Mouse (Mus musculus): ENCODE measurements around the gene Fchsd2. TPM values are rescaled to one million over a fixed set of nuclear protein-coding genes. Genes with fewer than 3 reads are reported as not detected.
"Not testable (repeated sequence)": the region's sequence is repeated elsewhere in the genome, so short reads cannot be mapped to it uniquely, and the experiment has no call there.

Gene Fchsd2
- polyA plus RNA-seq, 1 experiment from 2014 or later: 42.0 TPM

DNA sequence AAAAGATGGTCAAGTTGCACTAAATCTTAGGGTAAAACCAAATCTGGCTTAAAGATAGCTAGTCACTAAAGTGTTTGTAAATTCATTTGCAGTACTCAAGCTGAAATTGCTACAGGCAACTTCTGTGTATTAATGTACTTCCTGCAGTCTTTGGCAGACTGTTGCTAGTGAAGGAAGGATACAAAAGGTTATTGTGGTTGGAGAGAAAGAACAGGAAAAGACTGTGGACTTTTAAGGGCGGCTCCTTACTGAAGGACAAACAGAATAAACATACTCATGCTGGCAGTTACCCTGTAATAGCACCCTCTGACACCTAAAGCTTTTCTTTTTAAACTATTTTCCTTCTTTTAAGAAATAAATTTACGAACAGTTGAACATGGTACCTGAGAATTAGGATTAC lies 50.2 kb downstream of the Fchsd2 start:
- Histone ChIP-seq H3K4me1 (ENCODE audit: control insufficient read depth, insufficient read depth, low read length) (no peaks in the 10 kb centered on the region), H3K27me3 (ENCODE audit: control insufficient read depth, insufficient read depth, low read depth, low read length) (no peaks in the 10 kb centered on the region), H3K9ac (ENCODE audit: low read depth, low read length) (no peak overlapping the region), H3K4me2 (ENCODE audit: low read length) (no peak overlapping the region), H3K36me3 (ENCODE audit: control insufficient read depth, insufficient read depth, low read length) (no peaks in the 10 kb centered on the region), H3K27ac (ENCODE audit: low read length) (no peak overlapping the region), H3K4me3 (ENCODE audit: low read depth, low read length) (no peak overlapping the region), H3K9me3 (replicated peaks; ENCODE audit: control insufficient read depth, low read length, poor library complexity, severe bottlenecking) (no peaks in the 10 kb centered on the region)
- ATAC-seq: no peak
- 72% methylated on average over 2 of the region's 2 CpGs for WGBS

DNA sequence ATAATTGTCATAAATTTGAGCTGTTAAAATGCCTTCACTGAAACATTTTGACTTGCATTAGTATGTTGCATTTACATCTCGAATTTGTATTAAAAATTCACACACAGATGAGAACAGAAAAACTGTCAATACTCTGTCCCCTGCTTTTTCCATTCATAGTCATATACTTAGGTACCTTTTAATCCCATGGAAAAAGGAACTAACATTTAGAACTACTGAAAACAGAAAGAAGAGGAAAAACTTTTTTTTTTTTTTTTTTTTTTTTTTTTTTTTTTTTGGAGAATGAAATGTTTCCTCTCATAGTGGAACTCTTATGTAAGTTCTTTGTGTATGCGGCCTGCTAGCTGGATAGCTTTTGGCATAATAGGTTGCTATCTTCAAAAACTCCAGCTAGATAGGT lies 51.6 kb downstream of the Fchsd2 start:
- ATAC-seq: no peak
- H3K9me3 ChIP-seq (replicated peaks; ENCODE audit: control insufficient read depth, low read length, poor library complexity, severe bottlenecking): no peaks in the 10 kb centered on the region
- no peaks in the 10 kb centered on the region for H3K4me1 ChIP-seq (ENCODE audit: control insufficient read depth, insufficient read depth, low read length)
- H3K4me2 ChIP-seq (ENCODE audit: low read length): no peak overlapping the region
- no peaks in the 10 kb centered on the region for H3K36me3 ChIP-seq (ENCODE audit: control insufficient read depth, insufficient read depth, low read length)
- WGBS: 89% methylated on average over 2 of the region's 2 CpGs
- no peak overlapping the region for H3K9ac ChIP-seq (ENCODE audit: low read depth, low read length)
- no peak overlapping the region for H3K27ac ChIP-seq (ENCODE audit: low read length)
- no peak overlapping the region for H3K4me3 ChIP-seq (ENCODE audit: low read depth, low read length)
- no peaks in the 10 kb centered on the region for H3K27me3 ChIP-seq (ENCODE audit: control insufficient read depth, insufficient read depth, low read depth, low read length)

DNA sequence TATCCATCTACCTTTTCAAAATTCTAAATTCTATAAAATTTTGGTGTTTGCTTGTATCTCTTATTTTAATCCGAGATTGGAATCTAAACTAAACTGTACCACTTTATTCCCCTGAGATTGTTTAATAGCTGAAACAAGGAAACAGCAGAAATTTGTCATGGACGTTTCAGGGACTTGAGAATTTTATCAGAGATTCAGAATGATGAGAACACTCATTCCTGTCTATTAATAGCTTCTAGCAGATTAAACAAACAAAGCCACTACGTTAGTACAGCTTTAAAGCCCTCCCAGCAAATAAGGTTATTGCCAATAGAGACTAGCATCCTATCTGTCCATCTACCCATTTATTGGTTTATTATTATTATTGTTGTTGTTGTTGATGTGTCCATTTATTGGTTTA lies 56.4 kb downstream of the Fchsd2 start:
- no peak for ATAC-seq
- Histone ChIP-seq H3K4me3 (ENCODE audit: low read depth, low read length) (no peak overlapping the region), H3K9me3 (replicated peaks; ENCODE audit: control insufficient read depth, low read length, poor library complexity, severe bottlenecking) (no peaks in the 10 kb centered on the region), H3K4me2 (ENCODE audit: low read length) (no peak overlapping the region), H3K36me3 (ENCODE audit: control insufficient read depth, insufficient read depth, low read length) (no peaks in the 10 kb centered on the region), H3K27me3 (ENCODE audit: control insufficient read depth, insufficient read depth, low read depth, low read length) (no peaks in the 10 kb centered on the region), H3K9ac (ENCODE audit: low read depth, low read length) (no peak overlapping the region), H3K27ac (ENCODE audit: low read length) (no peak overlapping the region), H3K4me1 (ENCODE audit: control insufficient read depth, insufficient read depth, low read length) (no peaks in the 10 kb centered on the region)
- 79% methylated on average over 3 of the region's 3 CpGs for WGBS

DNA sequence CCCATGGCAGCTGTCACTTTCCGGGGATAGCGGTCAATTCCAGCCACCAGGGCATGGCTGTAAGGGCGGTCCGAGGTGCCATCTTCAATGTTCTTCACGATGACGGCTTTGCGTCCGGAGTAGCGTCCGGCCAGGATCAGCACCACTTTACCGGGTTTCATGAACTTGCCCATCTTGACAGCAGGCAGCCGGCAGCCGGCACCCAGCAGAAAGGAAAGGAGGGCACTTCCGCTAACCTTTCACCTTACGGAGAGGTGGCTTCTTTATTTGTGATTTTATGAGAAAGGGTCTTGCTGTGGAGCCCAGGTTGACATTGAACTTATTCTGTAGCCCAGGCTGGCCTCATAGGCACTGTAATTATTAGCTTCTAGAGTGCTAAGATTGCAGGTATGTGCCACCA lies 62.2 kb downstream of the Fchsd2 start:
- WGBS: 95% methylated on average over 15 of the region's 15 CpGs

DNA sequence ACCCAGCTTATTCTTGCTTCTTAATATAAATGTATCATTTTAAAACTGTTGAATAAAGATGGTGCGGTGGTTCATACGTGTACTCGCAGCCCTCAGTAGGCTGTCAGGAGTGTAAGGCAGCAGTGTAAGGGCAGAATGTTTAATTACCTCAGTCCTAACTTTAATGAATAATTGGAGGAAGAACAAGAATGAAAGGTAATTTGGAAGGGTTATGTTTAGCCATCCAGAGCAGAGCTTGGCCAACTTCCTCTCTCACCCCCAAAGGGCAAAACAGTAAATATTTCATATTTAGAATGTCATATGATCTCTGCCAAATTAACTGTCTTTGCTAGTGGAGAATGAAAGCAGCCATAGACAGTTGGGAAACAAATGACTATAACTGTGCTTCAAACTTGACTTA lies 62.6 kb downstream of the Fchsd2 start:
- Histone ChIP-seq H3K9ac (ENCODE audit: low read depth, low read length) (no peak overlapping the region), H3K4me3 (ENCODE audit: low read depth, low read length) (no peak overlapping the region), H3K36me3 (ENCODE audit: control insufficient read depth, insufficient read depth, low read length) (no peaks in the 10 kb centered on the region), H3K27ac (ENCODE audit: low read length) (no peak overlapping the region), H3K9me3 (replicated peaks; ENCODE audit: control insufficient read depth, low read length, poor library complexity, severe bottlenecking) (no peaks in the 10 kb centered on the region), H3K4me2 (ENCODE audit: low read length) (no peak overlapping the region), H3K27me3 (ENCODE audit: control insufficient read depth, insufficient read depth, low read depth, low read length) (no peaks in the 10 kb centered on the region), H3K4me1 (ENCODE audit: control insufficient read depth, insufficient read depth, low read length) (no peaks in the 10 kb centered on the region)
- ATAC-seq: no peak
- 84% methylated on average over 3 of the region's 3 CpGs for WGBS

More for the DNA sequence above, 62.2 kb downstream of the Fchsd2 start:
- not testable (repeated sequence) for ATAC-seq; H3K27me3 ChIP-seq (ENCODE audit: control insufficient read depth, insufficient read depth, low read depth, low read length); H3K36me3 ChIP-seq (ENCODE audit: control insufficient read depth, insufficient read depth, low read length); H3K9me3 ChIP-seq (replicated peaks; ENCODE audit: control insufficient read depth, low read length, poor library complexity, severe bottlenecking); H3K9ac ChIP-seq (ENCODE audit: low read depth, low read length); H3K4me2 ChIP-seq (ENCODE audit: low read length); H3K4me3 ChIP-seq (ENCODE audit: low read depth, low read length); H3K27ac ChIP-seq (ENCODE audit: low read length); H3K4me1 ChIP-seq (ENCODE audit: control insufficient read depth, insufficient read depth, low read length)

DNA sequence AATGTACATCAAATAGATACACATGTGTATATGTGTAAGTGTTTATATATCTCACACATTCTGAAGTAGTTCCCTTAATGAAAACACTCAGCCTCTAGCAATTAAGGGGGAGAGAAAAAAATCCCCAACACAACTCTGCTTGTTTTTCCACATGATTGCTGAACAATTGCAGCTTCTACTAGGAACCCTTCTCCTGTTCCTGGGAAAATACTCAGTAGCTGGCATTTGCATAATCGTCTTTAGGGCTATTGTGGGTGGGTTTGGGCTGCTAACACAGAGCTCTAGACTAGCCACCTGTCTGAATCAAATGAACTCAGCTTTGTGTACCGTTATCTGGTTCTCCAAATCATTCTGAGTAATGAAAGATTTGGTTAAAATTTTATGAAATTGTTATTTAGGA lies 67.6 kb downstream of the Fchsd2 start:
- Histone ChIP-seq H3K4me1 (ENCODE audit: control insufficient read depth, insufficient read depth, low read length) (no peaks in the 10 kb centered on the region), H3K27me3 (ENCODE audit: control insufficient read depth, insufficient read depth, low read depth, low read length) (no peaks in the 10 kb centered on the region), H3K27ac (ENCODE audit: low read length) (no peak overlapping the region; the same call in 1 of the 2 replicates), H3K9ac (ENCODE audit: low read depth, low read length) (no peak overlapping the region), H3K4me2 (ENCODE audit: low read length) (no peak overlapping the region), H3K4me3 (ENCODE audit: low read depth, low read length) (no peak overlapping the region), H3K36me3 (ENCODE audit: control insufficient read depth, insufficient read depth, low read length) (no peaks in the 10 kb centered on the region), H3K9me3 (replicated peaks; ENCODE audit: control insufficient read depth, low read length, poor library complexity, severe bottlenecking) (no peaks in the 10 kb centered on the region)
- ATAC-seq: no peak
- WGBS: 14% methylated on average over 2 of the region's 2 CpGs

DNA sequence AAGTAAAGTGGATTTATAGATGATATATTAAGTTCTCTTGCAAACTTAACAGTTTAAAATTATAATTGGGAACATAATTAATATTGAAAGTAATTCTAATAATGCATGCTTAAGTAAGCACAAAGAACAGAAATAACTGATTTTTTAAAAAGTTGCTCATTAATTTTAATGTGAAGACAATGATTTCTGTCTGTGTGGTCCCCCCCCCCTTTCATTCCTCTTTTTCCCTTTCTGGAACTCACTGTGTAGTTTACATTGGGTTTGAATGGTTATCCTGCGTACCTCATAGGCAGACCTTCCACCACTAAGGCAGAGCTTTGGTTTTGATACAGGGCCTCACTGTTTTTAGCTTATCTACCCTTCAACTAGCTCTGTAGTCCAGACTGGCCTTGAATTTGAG lies 70.1 kb downstream of the Fchsd2 start:
- ATAC-seq: no peak

DNA sequence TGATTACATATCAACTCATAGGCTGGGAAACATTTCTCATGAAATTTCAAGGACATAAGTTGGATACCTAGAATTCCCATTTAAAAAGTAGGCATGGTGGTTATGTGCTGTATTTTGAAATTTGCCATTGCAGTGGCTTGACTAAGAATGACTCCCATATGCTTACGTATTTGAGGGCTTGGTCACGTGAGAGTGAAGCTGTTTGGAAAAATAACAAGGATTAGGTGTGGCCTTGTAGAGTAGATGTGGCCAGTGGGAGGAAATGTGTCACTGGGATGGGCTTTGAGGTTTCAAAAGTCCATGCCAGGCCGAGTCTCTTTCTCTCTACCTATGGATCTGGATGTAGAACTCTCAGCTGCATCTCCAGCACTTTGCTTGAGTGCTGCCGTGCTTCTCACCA lies 71.2 kb downstream of the Fchsd2 start:
- Histone ChIP-seq H3K36me3 (ENCODE audit: control insufficient read depth, insufficient read depth, low read length) (no peaks in the 10 kb centered on the region), H3K4me2 (ENCODE audit: low read length) (no peak overlapping the region), H3K4me3 (ENCODE audit: low read depth, low read length) (no peak overlapping the region), H3K27me3 (ENCODE audit: control insufficient read depth, insufficient read depth, low read depth, low read length) (no peaks in the 10 kb centered on the region), H3K27ac (ENCODE audit: low read length) (no peak overlapping the region), H3K9me3 (replicated peaks; ENCODE audit: control insufficient read depth, low read length, poor library complexity, severe bottlenecking) (no peaks in the 10 kb centered on the region), H3K9ac (ENCODE audit: low read depth, low read length) (no peak overlapping the region), H3K4me1 (ENCODE audit: control insufficient read depth, insufficient read depth, low read length) (no peaks in the 10 kb centered on the region)
- ATAC-seq: no peak
- 80% methylated on average over 4 of the region's 4 CpGs for WGBS

More for the DNA sequence above, 70.1 kb downstream of the Fchsd2 start:
- Histone ChIP-seq H3K9me3 (replicated peaks; ENCODE audit: control insufficient read depth, low read length, poor library complexity, severe bottlenecking) (no peaks in the 10 kb centered on the region), H3K4me1 (ENCODE audit: control insufficient read depth, insufficient read depth, low read length) (no peaks in the 10 kb centered on the region), H3K4me2 (ENCODE audit: low read length) (no peak overlapping the region), H3K36me3 (ENCODE audit: control insufficient read depth, insufficient read depth, low read length) (no peaks in the 10 kb centered on the region), H3K27me3 (ENCODE audit: control insufficient read depth, insufficient read depth, low read depth, low read length) (no peaks in the 10 kb centered on the region), H3K27ac (ENCODE audit: low read length) (no peak overlapping the region), H3K9ac (ENCODE audit: low read depth, low read length) (no peak overlapping the region), H3K4me3 (ENCODE audit: low read depth, low read length) (no peak overlapping the region)
- 79% methylated on average over 1 of the region's 1 CpGs for WGBS

DNA sequence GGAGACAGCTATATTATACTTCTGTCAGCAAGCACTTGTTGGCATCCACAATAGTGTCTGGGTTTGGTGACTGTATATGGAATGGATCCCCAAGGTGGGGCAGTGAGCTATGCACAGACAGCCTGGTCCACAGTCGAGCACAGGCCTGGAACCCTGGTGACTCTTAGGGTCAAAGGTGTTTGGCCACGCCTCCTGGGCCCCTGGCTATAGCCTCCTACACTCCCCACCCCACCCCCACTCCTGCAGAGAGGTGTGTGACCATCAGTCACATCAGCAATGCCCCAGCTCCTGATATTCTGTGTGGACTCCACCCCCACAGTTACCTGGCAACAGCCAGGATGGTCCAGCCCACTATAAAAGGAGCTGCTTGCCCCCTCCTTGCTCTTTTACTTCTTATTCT lies 73.9 kb downstream of the Fchsd2 start:
- H3K4me1 ChIP-seq (ENCODE audit: control insufficient read depth, insufficient read depth, low read length): no peaks in the 10 kb centered on the region
- H3K36me3 ChIP-seq (ENCODE audit: control insufficient read depth, insufficient read depth, low read length): no peaks in the 10 kb centered on the region
- H3K27me3 ChIP-seq (ENCODE audit: control insufficient read depth, insufficient read depth, low read depth, low read length): no peaks in the 10 kb centered on the region
- 47% methylated on average over 2 of the region's 2 CpGs for WGBS
- H3K9me3 ChIP-seq (replicated peaks; ENCODE audit: control insufficient read depth, low read length, poor library complexity, severe bottlenecking): no peaks in the 10 kb centered on the region
- no peak for ATAC-seq
- no peak overlapping the region for H3K27ac ChIP-seq (ENCODE audit: low read length)
- no peak overlapping the region for H3K4me2 ChIP-seq (ENCODE audit: low read length)
- H3K4me3 ChIP-seq (ENCODE audit: low read depth, low read length): no peak overlapping the region
- no peak overlapping the region for H3K9ac ChIP-seq (ENCODE audit: low read depth, low read length)

DNA sequence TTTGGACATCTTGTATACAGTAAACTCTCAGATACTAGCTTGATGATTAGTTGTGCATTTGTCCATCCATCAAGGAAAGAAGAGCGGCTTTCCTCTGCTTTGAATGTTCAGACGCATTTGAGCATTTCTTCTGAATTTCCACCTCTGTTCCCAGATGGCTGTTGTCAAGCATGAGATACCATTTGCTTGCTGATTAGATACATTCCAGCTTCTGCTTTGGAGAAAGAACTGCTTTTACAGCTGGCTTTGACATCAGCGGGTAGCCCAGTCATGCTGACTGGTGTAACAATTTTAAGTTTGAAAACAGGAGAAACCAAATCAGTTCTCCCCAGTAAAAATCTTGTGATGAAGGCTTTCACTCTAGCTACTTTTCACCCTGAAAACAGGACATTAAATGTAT lies 77.8 kb downstream of the Fchsd2 start:
- no peak for ATAC-seq
- no peaks in the 10 kb centered on the region for H3K36me3 ChIP-seq (ENCODE audit: control insufficient read depth, insufficient read depth, low read length)
- no peak overlapping the region for H3K27ac ChIP-seq (ENCODE audit: low read length)
- no peaks in the 10 kb centered on the region for H3K27me3 ChIP-seq (ENCODE audit: control insufficient read depth, insufficient read depth, low read depth, low read length)
- no peak overlapping the region for H3K9ac ChIP-seq (ENCODE audit: low read depth, low read length)
- 56% methylated on average over 3 of the region's 3 CpGs for WGBS
- no peak overlapping the region for H3K4me3 ChIP-seq (ENCODE audit: low read depth, low read length)
- H3K9me3 ChIP-seq (replicated peaks; ENCODE audit: control insufficient read depth, low read length, poor library complexity, severe bottlenecking): no peaks in the 10 kb centered on the region
- H3K4me2 ChIP-seq (ENCODE audit: low read length): no peak overlapping the region
- no peaks in the 10 kb centered on the region for H3K4me1 ChIP-seq (ENCODE audit: control insufficient read depth, insufficient read depth, low read length)
